Mouse (Mus musculus) urinary bladder, adult 18-20 months (tissue): ENCODE measurements around the gene Rtp4.

ENCODE experiments used
- DNase-seq, 2 experiments: peaks; one replicate each; pipeline ENCODE4 v3.0.0; 2022; ENCODE audit warnings: low spot score in 2 of 2, mixed read lengths in 2 of 2

The Rtp4 gene

GRCm38 (mm10) chr16:23513401-23513800 lies 6.7 kb upstream of the Rtp4 start:
- no peak for DNase-seq

DNA sequence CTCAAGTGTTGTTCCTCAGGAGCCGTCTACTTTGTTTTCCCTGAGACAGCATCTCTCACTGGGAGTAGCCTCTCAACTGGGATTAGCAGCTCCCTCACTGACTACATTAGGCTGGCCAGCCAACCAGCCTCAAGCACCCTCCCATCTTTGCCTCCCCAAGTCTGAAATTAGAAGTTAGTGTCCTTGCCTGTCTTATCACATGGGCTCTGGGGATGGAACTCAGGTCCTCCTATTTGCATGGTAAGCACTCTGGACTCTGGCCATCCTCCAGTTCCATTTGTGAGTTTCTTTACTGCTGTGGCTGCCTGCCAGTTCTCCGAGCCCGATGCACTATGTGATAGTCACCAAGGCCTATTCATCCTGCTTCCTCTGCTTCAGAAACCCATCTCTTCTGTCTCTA lies 4.3 kb upstream of the Rtp4 start:
- no peak for DNase-seq

DNA sequence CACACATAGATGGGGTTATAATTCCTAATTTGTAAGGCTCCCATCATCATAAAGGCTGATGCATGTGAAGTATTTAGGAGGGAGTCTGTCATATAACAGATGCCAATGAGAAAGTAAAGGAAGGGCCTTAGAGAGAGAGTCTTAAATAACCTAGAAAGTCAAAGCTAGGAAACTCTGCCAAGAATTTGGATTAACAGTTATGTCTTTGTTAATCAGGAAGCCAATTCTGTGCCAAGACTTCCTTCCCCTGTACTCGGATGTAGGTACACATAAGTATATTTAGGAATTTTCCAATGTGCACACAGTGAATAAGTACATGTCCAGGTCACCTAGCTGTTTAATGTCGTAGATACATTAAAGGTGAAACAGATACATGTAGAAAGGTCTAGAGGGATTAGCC lies 3.5 kb upstream of the Rtp4 start:
- no peak for DNase-seq

- no peak for DNase-seq
These were observed 2.9 kb upstream of the Rtp4 start for GRCm38 (mm10) chr16:23517230-23517629.

- no peak for DNase-seq
These were observed 2.1 kb upstream of the Rtp4 start for GRCm38 (mm10) chr16:23517754-23518566.

GRCm38 (mm10) chr16:23518567-23519369 lies 1.3 kb upstream of the Rtp4 start:
- DNase-seq: no peak

- DNase-seq: no peak
These were observed 320 bp upstream of the Rtp4 start for GRCm38 (mm10) chr16:23519771-23520170.

GRCm38 (mm10) chr16:23521092-23521491 lies 1.0 kb downstream of the Rtp4 start:
- no peak for DNase-seq

- no peak for DNase-seq
These were observed 2.0 kb downstream of the Rtp4 start for GRCm38 (mm10) chr16:23522081-23522480.

- DNase-seq: no peak
These were observed 9.1 kb downstream of the Rtp4 start for GRCm38 (mm10) chr16:23529186-23529585.

GRCm38 (mm10) chr16:23533707-23534106 lies 13.6 kb downstream of the Rtp4 start:
- DNase-seq: no peak

DNA sequence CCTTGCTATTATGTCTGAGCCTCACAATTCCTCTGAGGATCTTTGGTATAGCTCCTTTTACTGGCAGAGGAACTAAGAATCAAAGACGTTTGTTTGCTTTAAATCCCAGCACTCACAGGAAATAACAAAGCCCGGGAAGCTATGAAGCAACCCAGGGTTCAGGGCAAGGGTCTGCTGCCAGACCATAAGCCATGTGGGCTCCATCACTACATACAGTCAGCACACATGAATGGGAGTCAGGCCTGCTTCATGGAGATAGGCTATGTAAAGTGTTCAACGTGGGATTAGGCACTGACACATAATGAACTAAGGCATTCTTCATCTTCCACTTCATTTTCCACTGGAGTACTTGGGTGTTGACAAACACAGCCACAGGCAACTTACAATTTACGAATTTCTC lies 21.0 kb downstream of the Rtp4 start:
- no peak for DNase-seq

- no peak for DNase-seq
These were observed 22.8 kb downstream of the Rtp4 start for GRCm38 (mm10) chr16:23542866-23543265.

DNA sequence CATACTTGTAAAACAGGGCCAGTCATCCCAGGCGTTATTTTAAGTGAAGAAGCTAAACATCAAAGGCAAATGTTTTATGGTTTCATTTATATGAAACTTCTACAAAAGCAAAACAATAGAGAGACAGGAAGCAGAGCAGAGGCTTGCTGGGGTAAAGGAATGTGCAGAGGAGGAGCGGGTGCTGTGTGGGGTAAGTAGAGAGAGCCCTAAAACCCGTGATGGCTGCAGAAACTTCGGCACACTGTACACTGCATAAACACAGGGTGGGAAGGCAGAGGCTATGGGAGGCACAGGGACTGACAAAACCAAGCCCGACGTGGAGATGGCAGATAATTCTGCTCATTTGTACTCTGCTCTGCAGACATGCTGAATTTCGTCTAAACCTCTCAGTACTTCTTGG lies 24.3 kb downstream of the Rtp4 start:
- no peak for DNase-seq

DNA sequence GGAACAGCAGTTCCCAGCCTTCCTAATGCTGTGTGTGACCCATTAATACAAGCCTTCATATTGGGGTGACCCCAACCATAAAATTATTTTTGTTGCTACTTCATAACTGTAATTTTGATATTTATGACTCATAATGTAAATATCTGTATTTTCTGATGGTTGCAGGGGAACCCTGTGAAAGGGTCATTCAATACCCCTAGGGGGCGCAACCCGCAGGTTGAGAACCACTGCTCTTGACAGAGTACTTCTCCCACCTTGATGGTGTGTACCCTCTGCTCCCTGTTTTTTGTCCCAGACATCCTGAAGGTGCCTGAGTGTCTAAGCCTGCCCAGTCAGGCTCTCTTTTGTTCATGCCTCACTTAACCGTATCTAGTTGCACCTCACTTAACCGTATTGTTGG lies 27.7 kb downstream of the Rtp4 start:
- no peak for DNase-seq

DNA sequence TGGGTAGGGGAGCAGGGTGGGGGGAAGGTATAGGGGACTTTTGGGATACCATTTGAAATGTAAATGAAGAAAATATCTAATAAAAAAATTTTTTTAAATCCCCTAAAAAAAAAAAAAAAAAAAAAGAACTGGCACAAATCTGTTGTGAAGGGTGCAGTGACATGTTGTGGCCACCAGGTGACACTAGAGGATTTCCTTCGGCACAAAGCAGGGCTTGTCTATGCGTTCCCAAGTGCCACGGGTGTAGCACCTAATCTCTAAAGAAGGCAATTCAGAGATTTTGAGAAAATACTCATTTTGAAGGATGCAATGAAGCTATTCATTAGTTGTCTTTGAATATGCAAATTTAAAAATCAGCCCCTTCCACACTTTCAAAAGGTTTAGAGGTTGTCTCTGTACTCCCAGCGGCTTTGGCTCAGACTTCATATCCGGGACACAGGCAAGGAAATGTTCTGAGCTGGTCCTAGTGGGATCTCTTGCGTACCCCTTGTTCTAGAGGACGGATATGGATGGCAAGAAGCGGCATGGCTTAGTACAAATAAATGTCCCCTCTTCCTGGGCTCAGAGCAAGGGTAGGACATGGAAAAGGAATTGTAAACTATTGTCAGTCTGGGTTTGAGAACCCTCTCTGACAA lies 30.4 kb downstream of the Rtp4 start:
- peak in 1 of 2 experiments; percentile 25 for DNase-seq

- no peak for DNase-seq
These were observed 31.0 kb downstream of the Rtp4 start for GRCm38 (mm10) chr16:23550981-23551582.

- no peak for DNase-seq
These were observed 34.6 kb downstream of the Rtp4 start for GRCm38 (mm10) chr16:23554673-23555072.

DNA sequence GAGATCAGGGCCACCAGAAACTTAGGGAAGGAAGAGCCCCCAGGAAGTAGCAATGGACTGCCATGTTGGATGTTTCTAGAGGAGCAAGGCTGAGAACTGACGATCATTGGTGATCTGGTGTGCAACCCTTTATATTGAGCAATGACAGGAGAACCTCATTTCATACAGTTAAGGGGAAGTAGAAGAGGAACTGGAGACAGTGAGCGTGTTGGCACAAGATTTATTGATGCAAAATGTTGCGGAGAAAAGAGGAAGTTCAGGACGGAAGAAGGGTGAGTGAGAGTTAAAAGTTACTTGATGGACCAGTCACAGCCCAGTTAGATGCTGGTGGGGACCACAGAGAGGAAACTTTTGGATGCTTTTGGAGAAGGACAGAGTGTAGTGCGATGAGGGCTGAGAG lies 37.1 kb downstream of the Rtp4 start:
- no peak for DNase-seq

DNA sequence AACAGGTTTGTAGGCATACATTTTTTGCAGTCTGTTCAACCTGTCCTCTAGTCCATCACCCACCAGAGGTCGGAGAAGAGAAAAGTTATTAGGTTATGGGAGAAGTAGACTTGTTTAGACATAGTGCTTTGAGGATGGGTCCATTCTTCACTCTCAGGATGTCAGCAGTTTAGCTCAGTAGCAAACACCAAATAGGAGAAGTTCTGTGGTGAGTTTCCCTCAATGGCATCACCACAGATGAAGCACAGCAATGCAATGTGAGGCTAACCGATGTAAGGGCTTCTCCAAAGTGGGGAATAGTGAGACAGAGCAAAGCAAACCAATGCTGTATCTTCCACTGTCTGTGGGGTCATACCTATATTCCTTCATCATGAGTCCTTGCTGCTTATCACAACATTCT lies 37.6 kb downstream of the Rtp4 start:
- DNase-seq: no peak

GRCm38 (mm10) chr16:23568369-23568958 lies 48.4 kb downstream of the Rtp4 start:
- DNase-seq: no peak

DNA sequence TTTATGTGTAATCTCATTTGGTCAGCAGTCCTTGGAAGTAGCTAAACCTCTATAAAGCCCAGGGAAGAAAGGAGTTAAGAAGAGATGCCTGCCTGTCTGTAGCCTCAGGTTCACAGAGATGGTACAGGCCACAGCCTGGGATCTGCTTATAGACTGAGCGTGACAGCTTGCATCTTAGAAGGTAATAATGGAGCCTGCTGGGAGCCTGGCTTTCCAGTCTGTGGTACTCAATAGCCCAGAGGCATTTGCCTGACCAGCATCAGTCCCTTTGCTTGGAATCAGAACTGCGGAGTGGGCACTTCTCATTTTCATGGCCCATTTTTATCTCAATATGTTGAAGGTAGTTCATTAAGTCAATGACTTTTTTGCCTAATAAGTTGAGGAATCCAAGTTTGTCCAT lies 54.5 kb downstream of the Rtp4 start:
- no peak for DNase-seq
